Mouse (Mus musculus): ENCODE results near the gene Trappc12. TPM values are rescaled to one million over a fixed set of nuclear protein-coding genes. Genes with fewer than 3 reads are reported as not detected.

Gene Trappc12
- total RNA-seq, 2 experiments from 2014 or later = 18.2 to 22.5 TPM

GRCm38 (mm10) chr12:28724366-28724765 is 25.9 kb downstream of the Trappc12 start:
- H3K27ac ChIP-seq = no peak overlapping the region

GRCm38 (mm10) chr12:28718106-28718505 is 32.2 kb downstream of the Trappc12 start:
- DNase-seq = no peak
- intact Hi-C loops (cut with DNase I) = no loop called here
- H3K4me3 ChIP-seq = no peak overlapping the region
- no peak overlapping the region for H3K27ac ChIP-seq
- TF ChIP-seq CTCF (IDR thresholded peaks at IDR 0.05) = no peak

More at GRCm38 (mm10) chr12:28724366-28724765, 25.9 kb downstream of the Trappc12 start:
- TF ChIP-seq CTCF (IDR thresholded peaks at IDR 0.05) = no peak
- DNase-seq = no peak
- no peak overlapping the region for H3K4me3 ChIP-seq
- intact Hi-C loops (cut with DNase I) = no loop called here

GRCm38 (mm10) chr12:28717066-28717465 is 33.2 kb downstream of the Trappc12 start:
- DNase-seq = no peak
- Histone ChIP-seq H3K4me3 (no peak overlapping the region), H3K27ac (no peak overlapping the region)
- intact Hi-C loops (cut with DNase I) = no loop called here
- no peak for TF ChIP-seq CTCF (IDR thresholded peaks at IDR 0.05)

GRCm38 (mm10) chr12:28714822-28715632 is 35.2 kb downstream of the Trappc12 start:
- intact Hi-C loops (cut with DNase I) = no loop called here
- Histone ChIP-seq H3K27ac (no peak overlapping the region), H3K4me3 (no peak overlapping the region)
- no peak for DNase-seq
- TF ChIP-seq CTCF (IDR thresholded peaks at IDR 0.05) = no peak

GRCm38 (mm10) chr12:28710566-28711185 is 39.6 kb downstream of the Trappc12 start:
- TF ChIP-seq CTCF (IDR thresholded peaks at IDR 0.05) = no peak
- intact Hi-C loops (cut with DNase I) = no loop called here
- DNase-seq = no peak

GRCm38 (mm10) chr12:28708154-28708553 is 42.1 kb downstream of the Trappc12 start:
- no peak for TF ChIP-seq CTCF (IDR thresholded peaks at IDR 0.05)
- intact Hi-C loops (cut with DNase I) = no loop called here
- no peak for DNase-seq
- Histone ChIP-seq H3K27ac (no peak overlapping the region), H3K4me3 (no peak overlapping the region)

More at GRCm38 (mm10) chr12:28710566-28711185, 39.6 kb downstream of the Trappc12 start:
- Histone ChIP-seq H3K4me3 (no peak overlapping the region), H3K27ac (no peak overlapping the region)

- intact Hi-C loops (cut with DNase I) = no loop called here
Observed at GRCm38 (mm10) chr12:28705204-28705603, 45.1 kb downstream of the Trappc12 start.

GRCm38 (mm10) chr12:28704381-28704780 is 45.9 kb downstream of the Trappc12 start:
- H3K27ac ChIP-seq = no peak overlapping the region
- intact Hi-C loops (cut with DNase I) = loop anchor here (5.0 kb wide), 1 partner anchor 48 kb away; the partner anchor contains the start of genes Eipr1 and Trappc12

More at GRCm38 (mm10) chr12:28705204-28705603, 45.1 kb downstream of the Trappc12 start:
- DNase-seq = no peak
- TF ChIP-seq CTCF (IDR thresholded peaks at IDR 0.05) = no peak
- Histone ChIP-seq H3K4me3 (no peak overlapping the region), H3K27ac (0 out of 2 replicates have a peak overlapping the region, but pooled peaks have one; percentile 3)

GRCm38 (mm10) chr12:28701302-28701701 is 49.0 kb downstream of the Trappc12 start:
- Histone ChIP-seq H3K27ac (peak overlapping the region; percentile 87), H3K4me3 (no peak overlapping the region)
- intact Hi-C loops (cut with DNase I) = loop anchor here (5.0 kb wide), 1 partner anchor 51 kb away; the partner anchor contains the start of genes Eipr1 and Trappc12
- TF ChIP-seq CTCF (IDR thresholded peaks at IDR 0.05) = no peak
- no peak for DNase-seq

More at GRCm38 (mm10) chr12:28704381-28704780, 45.9 kb downstream of the Trappc12 start:
- 0 out of 2 replicates have a peak, but pooled peaks have one; percentile 3 for TF ChIP-seq CTCF (IDR thresholded peaks at IDR 0.05)
- no peak overlapping the region for H3K4me3 ChIP-seq
- no peak for DNase-seq

GRCm38 (mm10) chr12:28700561-28701025 is 49.7 kb downstream of the Trappc12 start:
- peak overlapping the region; percentile 87 for H3K27ac ChIP-seq
- H3K4me3 ChIP-seq = no peak overlapping the region
- intact Hi-C loops (cut with DNase I) = loop anchor here (5.0 kb wide), 1 partner anchor 52 kb away; the partner anchor contains the start of genes Eipr1 and Trappc12
- no peak for TF ChIP-seq CTCF (IDR thresholded peaks at IDR 0.05)
- DNase-seq = peak; percentile 96

- no peak for TF ChIP-seq CTCF (IDR thresholded peaks at IDR 0.05)
- DNase-seq = peak; percentile 36
- H3K4me3 ChIP-seq = no peak overlapping the region
- peak overlapping the region; percentile 87 for H3K27ac ChIP-seq
- intact Hi-C loops (cut with DNase I) = loop anchor here (5.0 kb wide), 1 partner anchor 52 kb away; the partner anchor contains the start of genes Eipr1 and Trappc12
Observed at GRCm38 (mm10) chr12:28700101-28700511, 50.2 kb downstream of the Trappc12 start.

GRCm38 (mm10) chr12:28699656-28700055 is 50.6 kb downstream of the Trappc12 start:
- intact Hi-C loops (cut with DNase I) = loop anchor here (2.0 to 5.0 kb wide), 2 partner anchors 53 to 131 kb away; partner anchors contain the start of genes Eipr1 and Trappc12
- peak; percentile 74 for DNase-seq

More at GRCm38 (mm10) chr12:28699656-28700055, 50.6 kb downstream of the Trappc12 start:
- TF ChIP-seq CTCF (IDR thresholded peaks at IDR 0.05) = no peak; the same call in 1 of the 2 replicates
- Histone ChIP-seq H3K27ac (peak overlapping the region; percentile 87), H3K4me3 (no peak overlapping the region)

All from gastrocnemius, adult 2 months (tissue).